ENCODE assay signal across 15 mouse cellular contexts in the genomic region with DNA sequence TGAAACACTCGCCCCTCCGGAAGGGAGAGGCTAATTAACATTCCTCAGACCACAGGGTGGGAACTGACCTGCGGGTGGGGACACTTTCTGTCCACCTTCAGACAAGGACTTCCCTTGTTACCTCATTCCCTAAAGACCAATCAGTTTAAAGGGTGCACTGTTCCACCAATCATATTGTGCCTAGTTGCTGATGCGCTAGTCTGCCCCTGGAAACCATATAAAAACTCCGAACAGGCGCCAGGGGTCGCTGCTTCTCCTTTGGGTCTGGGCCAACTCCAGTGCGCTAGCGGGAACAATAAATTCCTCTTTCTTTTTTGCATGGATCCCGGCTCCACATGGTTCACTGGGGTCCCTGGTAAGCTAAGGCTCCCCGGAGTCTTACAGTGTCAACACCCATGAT. TPM values are rescaled to one million over a fixed set of nuclear protein-coding genes. Genes with fewer than 3 reads are reported as not detected.
DNase-seq lines count a peak whose midpoint lies in the region; ATAC-seq and TF ChIP-seq lines count a peak whose summit lies in the region.
"Had no signal": no experiment of that assay in that cellular context is flagged by ENCODE, and none has a peak within 500 bp of the region (broad histone marks: within the 10 kb centered on the region; RNA-seq: fewer than 3 reads in every experiment).

No protein-coding gene starts in this region.

- no peaks in the 10 kb centered on the region for H3K4me1 ChIP-seq in heart, embryonic 11.5 days (ENCODE audit: control insufficient read depth, insufficient read depth, low read length)
- no peaks in the 10 kb centered on the region for H3K4me1 ChIP-seq in liver, adult 2 months (ENCODE audit: control insufficient read depth, insufficient read depth, low read length)
- H3K4me1 ChIP-seq in liver, embryonic 11.5 days (replicated peaks; ENCODE audit: control insufficient read depth, insufficient read depth, low read length): no peaks in the 10 kb centered on the region
- peaks cover 7% of the 10 kb centered on the region for H3K4me1 ChIP-seq in forebrain, embryonic 10.5 days
- H3K4me1 ChIP-seq: liver, embryonic 15.5 days had no signal

- H3K36me3 ChIP-seq in heart, embryonic 11.5 days (ENCODE audit: control insufficient read depth, insufficient read depth, low read length): no peaks in the 10 kb centered on the region
- H3K36me3 ChIP-seq in liver, adult 2 months (ENCODE audit: control insufficient read depth, insufficient read depth, low read length): no peaks in the 10 kb centered on the region
- no peaks in the 10 kb centered on the region for H3K36me3 ChIP-seq in liver, embryonic 11.5 days (ENCODE audit: control insufficient read depth, insufficient read depth, low read length)
- H3K36me3 ChIP-seq in forebrain, embryonic 10.5 days (replicated peaks): 0 out of 2 replicates have a peak, but pooled peaks cover 6% of the 10 kb centered on the region
- H3K36me3 ChIP-seq: liver, embryonic 15.5 days had no signal

- no peaks in the 10 kb centered on the region for H3K79me2 ChIP-seq in liver, adult 2 months (ENCODE audit: control insufficient read depth, insufficient read depth, low read length)

- H3K27ac ChIP-seq in heart, embryonic 11.5 days (ENCODE audit: low read depth, low read length): no peak overlapping the region
- H3K27ac ChIP-seq in liver, adult 2 months (replicated peaks; ENCODE audit: insufficient read depth, low read depth, low read length): no peak overlapping the region
- H3K27ac ChIP-seq in liver, embryonic 11.5 days (ENCODE audit: low read depth, low read length): no peak overlapping the region
- H3K27ac ChIP-seq in forebrain, embryonic 10.5 days: no peak overlapping the region
- H3K27ac ChIP-seq: heart, embryonic 13.5 days; liver, embryonic 15.5 days; midbrain, embryonic 13.5 days had no signal

- ATAC-seq in heart, embryonic 11.5 days (replicated peaks; ENCODE audit: insufficient number of reproducible peaks, low FRiP score, low TSS enrichment): no peak
- no peak for ATAC-seq in liver, embryonic 11.5 days (replicated peaks; ENCODE audit: low FRiP score)
- ATAC-seq: forebrain, postnatal 0 days; midbrain, embryonic 13.5 days had no signal

- peak; percentile 3 to 36 for DNase-seq in heart, postnatal 14 days
- DNase-seq in liver, adult 2 months (ENCODE audit: extremely low read depth, low read depth, low spot score): peak; percentile 6
- DNase-seq in liver, embryonic 11.5 days (ENCODE audit: low spot score): no peak
- peak; percentile 96 for DNase-seq in R1 (ENCODE audit: low read depth, low spot score)
- DNase-seq in heart, postnatal 4 days: peak; percentile 42
- DNase-seq in forebrain, embryonic 10.5 days (ENCODE audit: extremely low spot score, low spot score): no peak
- no peak for DNase-seq in thymus, postnatal 0 days (ENCODE audit: low spot score)
- DNase-seq: cerebellum, adult 18-20 months; forebrain, postnatal 0 days; kidney, adult 8-10 months had no signal

- intact Hi-C loops in heart, postnatal 14 days (cut with DNase I): no loop called here

- WGBS in heart, embryonic 11.5 days (ENCODE audit: insufficient replicate concordance): 60% methylated on average over 11 of the region's 11 CpGs
- 70% methylated on average over 11 of the region's 11 CpGs for WGBS in liver, adult 2 months
- WGBS in liver, embryonic 11.5 days: 68% methylated on average over 11 of the region's 11 CpGs
- WGBS in forebrain, embryonic 10.5 days: 74% methylated on average over 11 of the region's 11 CpGs

- H3K4me3 ChIP-seq in heart, embryonic 11.5 days (ENCODE audit: low read depth, low read length): no peak overlapping the region
- H3K4me3 ChIP-seq in liver, adult 2 months (ENCODE audit: insufficient read depth, low read depth, low read length): no peak overlapping the region
- H3K4me3 ChIP-seq in liver, embryonic 11.5 days (ENCODE audit: low read depth, low read length): no peak overlapping the region
- H3K4me3 ChIP-seq in forebrain, embryonic 10.5 days: no peak overlapping the region
- H3K4me3 ChIP-seq: heart, embryonic 13.5 days; liver, embryonic 15.5 days; midbrain, embryonic 13.5 days had no signal

- no peak for TF ChIP-seq CTCF in liver, adult 2 months (IDR thresholded peaks at IDR 0.05; ENCODE audit: low read depth, low read length)

- no peak for TF ChIP-seq POLR2A in liver, adult 2 months (IDR thresholded peaks at IDR 0.05; ENCODE audit: extremely low read depth, insufficient read depth, low read length)

- H3K9ac ChIP-seq in heart, embryonic 11.5 days (ENCODE audit: low read depth, low read length): no peak overlapping the region
- no peak overlapping the region for H3K9ac ChIP-seq in liver, adult 2 months (ENCODE audit: low read depth, low read length)
- H3K9ac ChIP-seq in liver, embryonic 11.5 days (ENCODE audit: low read depth, low read length): no peak overlapping the region
- H3K9ac ChIP-seq: forebrain, postnatal 0 days; heart, embryonic 13.5 days; liver, embryonic 15.5 days; midbrain, embryonic 13.5 days had no signal

- no peaks in the 10 kb centered on the region for H3K9me3 ChIP-seq in heart, embryonic 11.5 days (replicated peaks; ENCODE audit: control insufficient read depth, low read length)
- no peaks in the 10 kb centered on the region for H3K9me3 ChIP-seq in liver, embryonic 11.5 days (ENCODE audit: control insufficient read depth, low read length)
- no peaks in the 10 kb centered on the region for H3K9me3 ChIP-seq in forebrain, embryonic 10.5 days
- H3K9me3 ChIP-seq: G1E; heart, embryonic 13.5 days; liver, embryonic 15.5 days; midbrain, embryonic 13.5 days had no signal

- peaks cover 3% of the 10 kb centered on the region; the same call in 1 of the 2 replicates for H3K27me3 ChIP-seq in heart, embryonic 11.5 days (ENCODE audit: control insufficient read depth, insufficient read depth, low read length)
- no peaks in the 10 kb centered on the region for H3K27me3 ChIP-seq in liver, adult 2 months (ENCODE audit: control insufficient read depth, insufficient read depth, low read length)
- no peaks in the 10 kb centered on the region for H3K27me3 ChIP-seq in liver, embryonic 11.5 days (replicated peaks; ENCODE audit: control insufficient read depth, insufficient read depth, low read length)
- no peaks in the 10 kb centered on the region for H3K27me3 ChIP-seq in forebrain, embryonic 10.5 days (ENCODE audit: poor library complexity, severe bottlenecking)
- H3K27me3 ChIP-seq: liver, embryonic 15.5 days had no signal

- no peak overlapping the region for H3K4me2 ChIP-seq in heart, embryonic 11.5 days
- no peak overlapping the region for H3K4me2 ChIP-seq in liver, embryonic 11.5 days
- H3K4me2 ChIP-seq: heart, embryonic 13.5 days; liver, embryonic 15.5 days; midbrain, embryonic 13.5 days had no signal

RNA-seq across cellular contexts. Expression of gene Gpalpp1, which starts 29.1 kb away (rescaled TPM):
- total RNA-seq in heart, postnatal 14 days (2021): 10 to 100 TPM; 11.7 to 12.2 TPM
- polyA plus RNA-seq in heart, embryonic 11.5 days (2014; fragmentation: Nextera tagmentation; extraction: Ambion mirVana): 10.4 and 14.1 TPM in 2 replicates
- 7.0 and 8.6 TPM in 2 replicates for total RNA-seq in liver, adult 2 months (2014; rRNA removed)
- polyA plus RNA-seq in liver, adult 2 months (2012; rRNA removed): 2.0 and 2.1 TPM in 2 replicates
- polyA plus RNA-seq in liver, embryonic 11.5 days (2014; fragmentation: Nextera tagmentation; extraction: Ambion mirVana): 15.7 and 16.3 TPM in 2 replicates
- total RNA-seq in heart, postnatal 4 days (2021): 10 to 100 TPM; 14.8 to 15.4 TPM
- 16.8 and 17.1 TPM in 2 replicates for polyA plus RNA-seq in forebrain, embryonic 10.5 days (2016; fragmentation: Nextera tagmentation; extraction: Ambion mirVana)
- 10.8 and 11.6 TPM in 2 replicates for polyA plus RNA-seq in thymus, postnatal 0 days (2015; fragmentation: Nextera tagmentation; extraction: Ambion mirVana)

RNA-seq across cellular contexts. Expression of gene Nufip1, which starts 29.2 kb away (rescaled TPM):
- total RNA-seq in heart, postnatal 14 days (2021): 1 to 10 TPM; 3.1 to 3.6 TPM
- 11.2 and 11.4 TPM in 2 replicates for polyA plus RNA-seq in heart, embryonic 11.5 days (2014; fragmentation: Nextera tagmentation; extraction: Ambion mirVana)
- total RNA-seq in liver, adult 2 months (2014; rRNA removed): 2.2 and 2.7 TPM in 2 replicates
- polyA plus RNA-seq in liver, adult 2 months (2012; rRNA removed): 1.9 and 2.0 TPM in 2 replicates
- polyA plus RNA-seq in liver, embryonic 11.5 days (2014; fragmentation: Nextera tagmentation; extraction: Ambion mirVana): 17.3 and 18.5 TPM in 2 replicates
- total RNA-seq in heart, postnatal 4 days (2021): 1 to 10 TPM; 6.0 to 6.4 TPM
- 21.9 and 22.9 TPM in 2 replicates for polyA plus RNA-seq in forebrain, embryonic 10.5 days (2016; fragmentation: Nextera tagmentation; extraction: Ambion mirVana)
- polyA plus RNA-seq in thymus, postnatal 0 days (2015; fragmentation: Nextera tagmentation; extraction: Ambion mirVana): 15.5 and 16.6 TPM in 2 replicates

Comparison
In these comparisons a context has a peak if more than half of its experiments do, and no peak if none do; other contexts are left out.
1. DNase-seq: peak in heart, postnatal 14 days (2 of 2), liver, adult 2 months (single experiment), R1 (single experiment) and heart, postnatal 4 days (single experiment); none in liver, embryonic 11.5 days (single experiment), forebrain, embryonic 10.5 days (single experiment) and thymus, postnatal 0 days (single experiment).